Mouse (Mus musculus) CH12.LX (cell line): ENCODE measurements around the gene Mcf2l. TPM values are rescaled to one million over a fixed set of nuclear protein-coding genes. Genes with fewer than 3 reads are reported as not detected.

ENCODE experiments used
- DNase-seq: peaks from one replicate; pipeline ENCODE4 v3.0.0-alpha.2; 2013; ENCODE audit errors: extremely low read depth
- H3K27ac ChIP-seq: 2 replicates; pipeline ENCODE4 v1.5.1; 2012; ENCODE audit warnings: low read depth, mild to moderate bottlenecking, control low read depth, moderate library complexity; ENCODE audit not compliant: insufficient read depth
- H3K27me3 ChIP-seq: replicated peaks from 2 replicates; pipeline ENCODE3; 2012; ENCODE audit warnings: inconsistent platforms
- H3K36me3 ChIP-seq, 2 experiments: replicated peaks in 1 of 2; 2 replicates each; pipeline versions ENCODE3 to v1.6.1; 2012; ENCODE audit warnings: inconsistent platforms in 1 of 2, low read length in 1 of 2, mild to moderate bottlenecking in 1 of 2, mixed read lengths in 1 of 2, moderate library complexity in 1 of 2; ENCODE audit not compliant: control insufficient read depth in 1 of 2, insufficient read depth in 1 of 2
- H3K4me1 ChIP-seq, 2 experiments: 2 replicates each; pipeline ENCODE4 v1.6.1; 2012; ENCODE audit warnings: inconsistent platforms in 1 of 2, moderate library complexity in 1 of 2; ENCODE audit not compliant: insufficient read depth in 2 of 2, control insufficient read depth in 1 of 2
- H3K4me2 ChIP-seq: 2 replicates; pipeline ENCODE4 v1.6.1; 2012; ENCODE audit warnings: low read depth, mild to moderate bottlenecking, control low read depth; ENCODE audit not compliant: poor library complexity, insufficient read depth, severe bottlenecking
- H3K4me3 ChIP-seq, 3 experiments: fragments of 150-350 bp in 1 of 3; sonication (generic) in 1 of 3; replicated peaks in 1 of 3; 2 replicates each; pipeline versions ENCODE3 to v1.5.1; 2011 to 2012; ENCODE audit warnings: low read depth in 2 of 3, low read length in 2 of 3, mild to moderate bottlenecking in 2 of 3, moderate library complexity in 2 of 3, control low read depth in 1 of 3, improper control_type of control experiment in 1 of 3, inconsistent platforms in 1 of 3, mixed read lengths in 1 of 3; ENCODE audit not compliant: poor library complexity in 1 of 3
- H3K79me2 ChIP-seq: replicated peaks from 2 replicates; pipeline ENCODE4 v1.6.1; 2012; ENCODE audit warnings: mild to moderate bottlenecking, moderate library complexity; ENCODE audit not compliant: control insufficient read depth, poor library complexity, insufficient read depth, severe bottlenecking; ENCODE audit errors: extremely low read depth
- H3K9ac ChIP-seq: 2 replicates; pipeline ENCODE4 v1.6.1; 2012; ENCODE audit warnings: low read depth, mild to moderate bottlenecking, control low read depth, moderate library complexity; ENCODE audit not compliant: insufficient read depth
- H3K9me3 ChIP-seq: replicated peaks from 2 replicates; pipeline ENCODE3; 2012; ENCODE audit warnings: low read length, inconsistent platforms, mixed read lengths
- BHLHE40 ChIP-seq: IDR thresholded peaks from 2 replicates; pipeline ENCODE4 v1.6.1; 2011; ENCODE audit warnings: mild to moderate bottlenecking, low read depth, low read length, improper control_type of control experiment
- CHD1 ChIP-seq: IDR thresholded peaks from 2 replicates; pipeline ENCODE4 v1.6.1; 2012; ENCODE audit warnings: low read depth, low read length, improper control_type of control experiment, inconsistent platforms
- CHD2 ChIP-seq: IDR thresholded peaks from 2 replicates; pipeline ENCODE4 v1.6.1; 2011; ENCODE audit warnings: low read length, improper control_type of control experiment
- E2F4 ChIP-seq: IDR thresholded peaks from 2 replicates; pipeline ENCODE4 v1.6.1; 2011; ENCODE audit warnings: low read depth, low read length, improper control_type of control experiment; ENCODE audit not compliant: insufficient replicate concordance
- EP300 ChIP-seq: IDR thresholded peaks from 2 replicates; pipeline ENCODE4 v1.6.1; 2011; ENCODE audit warnings: low read length, improper control_type of control experiment
- GABPA ChIP-seq: IDR thresholded peaks from 2 replicates; pipeline ENCODE4 v1.6.1; 2012; ENCODE audit warnings: low read depth, low read length, improper control_type of control experiment, inconsistent platforms; ENCODE audit not compliant: insufficient replicate concordance
- HCFC1 ChIP-seq: IDR thresholded peaks from 2 replicates; pipeline ENCODE4 v1.6.1; 2012; ENCODE audit warnings: low read depth, mild to moderate bottlenecking, inconsistent platforms, low read length, improper control_type of control experiment
- MAFK ChIP-seq: IDR thresholded peaks from 2 replicates; pipeline ENCODE4 v1.6.1; 2011; ENCODE audit warnings: low read length, improper control_type of control experiment; ENCODE audit not compliant: insufficient replicate concordance
- MAZ ChIP-seq: IDR thresholded peaks from 2 replicates; pipeline ENCODE4 v1.6.1; 2012; ENCODE audit warnings: low read depth, mild to moderate bottlenecking, inconsistent platforms, low read length, improper control_type of control experiment, moderate library complexity
- MYC ChIP-seq: IDR thresholded peaks from 2 replicates; pipeline ENCODE4 v1.6.1; 2011; ENCODE audit warnings: low read depth, mild to moderate bottlenecking, improper control_type of control experiment, low read length
- PAX5 ChIP-seq: IDR thresholded peaks from 2 replicates; pipeline ENCODE4 v1.6.1; 2012; ENCODE audit warnings: low read length, inconsistent platforms, mixed read lengths
- RAD21 ChIP-seq: IDR thresholded peaks from 2 replicates; pipeline ENCODE4 v1.6.1; 2011; ENCODE audit warnings: low read depth, mild to moderate bottlenecking, low read length, improper control_type of control experiment, moderate library complexity
- RCOR1 ChIP-seq: conservative IDR thresholded peaks from 2 replicates; pipeline ENCODE4 v1.6.1; 2012; ENCODE audit warnings: low read depth, mild to moderate bottlenecking, inconsistent platforms, low read length, improper control_type of control experiment
- SIN3A ChIP-seq: IDR thresholded peaks from 2 replicates; pipeline ENCODE4 v1.6.1; 2012; ENCODE audit warnings: low read length, improper control_type of control experiment, inconsistent platforms
- TBP ChIP-seq: conservative IDR thresholded peaks from 2 replicates; pipeline ENCODE4 v1.6.1; 2011; ENCODE audit warnings: low read depth, low read length, improper control_type of control experiment
- UBTF ChIP-seq: IDR thresholded peaks from 2 replicates; pipeline ENCODE4 v1.6.1; 2012; ENCODE audit warnings: low read depth, mild to moderate bottlenecking, inconsistent platforms, low read length, improper control_type of control experiment, moderate library complexity
- USF1 ChIP-seq: IDR thresholded peaks from 2 replicates; pipeline ENCODE4 v1.6.1; 2014; ENCODE audit warnings: low read depth, mild to moderate bottlenecking, inconsistent platforms, low read length, improper control_type of control experiment
- ZC3H11A ChIP-seq: IDR thresholded peaks from 2 replicates; pipeline ENCODE4 v1.6.1; 2012; ENCODE audit warnings: low read depth, mild to moderate bottlenecking, inconsistent platforms, low read length, improper control_type of control experiment
- ZKSCAN1 ChIP-seq: IDR thresholded peaks from 2 replicates; pipeline ENCODE4 v1.6.1; 2012; ENCODE audit warnings: low read depth, inconsistent platforms, low read length, improper control_type of control experiment, borderline replicate concordance
- ZNF384 ChIP-seq: IDR thresholded peaks from 2 replicates; pipeline ENCODE4 v1.6.1; 2012; ENCODE audit warnings: low read depth, low read length, improper control_type of control experiment, inconsistent platforms
- dilution Hi-C: fragments of 300-500 bp; cut with MboI; formaldehyde crosslinking; loops from 2 replicates; pipeline ENCODE4 v1.14.3; 2020; ENCODE audit warnings: low sequenced_read_pairs; ENCODE audit not compliant: extremely low pct_unique_long_range_greater_than_20kb, extremely low pct_ligation_motif_present
- in situ Hi-C: fragments of 300-500 bp; cut with MboI; formaldehyde crosslinking; loops from 3 replicates; pipeline ENCODE4 v1.14.3; 2019; ENCODE audit warnings: low sequenced_read_pairs, low pct_ligation_motif_present, low pct_unique_long_range_greater_than_20kb, mixed read lengths
- polyA plus RNA-seq: library from polyadenylated mRNA; unstranded; fragments of >175 nt; gene quantifications from 2 replicates; pipeline ENCODE4 v1.2.1, GENCODE M21; 2012; ENCODE audit warnings: low read depth; ENCODE audit not compliant: insufficient read length
- total RNA-seq, 2 experiments: library from RNA; depleted of rRNA; stranded (reverse); fragments of 300-350 nt in 1 of 2; fragments of >200 nt in 1 of 2; gene quantifications; 2 replicates each; pipeline ENCODE4 v1.2.3; 2012 to 2014

Gene Mcf2l
- total and polyA plus RNA-seq, 3 experiments = not detected

GRCm38 (mm10) chr8:13019560-13019959 is 146.0 kb downstream of the Mcf2l start:
- Histone ChIP-seq H3K4me3 (no peak overlapping the region), H3K4me2 (no peak overlapping the region), H3K27ac (no peak overlapping the region), H3K36me3 (no peaks in the 10 kb centered on the region), H3K4me1 (peaks cover 0 to 6% of the 10 kb centered on the region in 2 experiments; a peak in 1 of 4 replicates)
- DNase-seq = no peak
- TF ChIP-seq GABPA = no peak
- TF ChIP-seq ZNF384 = no peak
- no peak for TF ChIP-seq MYC
- no peak for TF ChIP-seq RCOR1
- TF ChIP-seq E2F4 = no peak
- no peak for TF ChIP-seq USF1
- TF ChIP-seq SIN3A = no peak
- TF ChIP-seq RAD21 = no peak
- no peak for TF ChIP-seq TBP
- TF ChIP-seq HCFC1 = no peak
- no peak for TF ChIP-seq ZC3H11A
- TF ChIP-seq MAFK = no peak
- TF ChIP-seq ZKSCAN1 = no peak
- TF ChIP-seq, all 38 proteins: peak for 0
- Histone ChIP-seq H3K79me2 (no peaks in the 10 kb centered on the region), H3K9me3 (no peaks in the 10 kb centered on the region), H3K27me3 (peaks cover 89% of the 10 kb centered on the region), H3K9ac (no peak overlapping the region)
- in situ Hi-C loops (no loop called here), dilution Hi-C loops (no loop called here)

DNA sequence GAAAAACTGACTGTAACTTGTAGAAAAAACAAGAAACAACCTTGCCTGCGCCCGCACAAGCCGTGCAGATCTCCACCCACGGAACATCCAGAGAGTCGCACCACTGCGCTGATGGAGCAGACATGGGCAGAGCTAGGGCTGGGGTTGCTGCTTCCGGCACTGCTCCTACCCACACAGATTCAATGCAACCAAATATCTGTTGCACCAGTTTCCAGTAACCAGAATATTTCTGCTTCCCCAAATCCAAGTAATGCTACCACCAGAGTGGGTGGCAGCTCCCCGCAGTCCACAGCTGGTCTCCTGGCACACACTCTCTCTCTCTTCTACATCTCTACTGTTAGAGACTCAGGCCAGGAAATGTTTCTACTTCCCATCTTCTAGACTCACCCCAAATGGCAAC is 148.2 kb downstream of the Mcf2l start:
- dilution Hi-C loops = no loop called here
- Histone ChIP-seq H3K4me3 (no peak overlapping the region), H3K4me2 (no peak overlapping the region)
- TF ChIP-seq ZC3H11A = no peak
- TF ChIP-seq BHLHE40 = no peak
- no peak for TF ChIP-seq ZKSCAN1
- no peak for TF ChIP-seq PAX5
- TF ChIP-seq MYC = no peak
- TF ChIP-seq EP300 = no peak
- TF ChIP-seq CHD1 = no peak
- no peak for TF ChIP-seq CHD2
- TF ChIP-seq MAZ = no peak
- TF ChIP-seq ZNF384 = no peak
- no peak for TF ChIP-seq UBTF
- TF ChIP-seq HCFC1 = no peak
- no peak for TF ChIP-seq SIN3A
- TF ChIP-seq, all 38 proteins: peak for 0
- Histone ChIP-seq H3K36me3 (no peaks in the 10 kb centered on the region), H3K27me3 (peaks cover 89% of the 10 kb centered on the region), H3K79me2 (no peaks in the 10 kb centered on the region), H3K4me1 (peaks cover 0 to 6% of the 10 kb centered on the region in 2 experiments; a peak in 1 of 4 replicates), H3K9ac (no peak overlapping the region), H3K9me3 (no peaks in the 10 kb centered on the region), H3K27ac (no peak overlapping the region)
- in situ Hi-C loops = no loop called here
- DNase-seq = no peak
